Mouse (Mus musculus) erythroblast, embryonic 14.5 days (primary cell): ENCODE results near the gene Krt19.

Source experiments
- GATA1 ChIP-seq: IDR thresholded peaks from 2 replicates; pipeline ENCODE4 v1.6.1; 2012; ENCODE audit warnings: low read length, inconsistent platforms, mixed read lengths
- TAL1 ChIP-seq: IDR thresholded peaks from 3 replicates; pipeline ENCODE4 v1.6.1; 2012; ENCODE audit warnings: low read length, inconsistent platforms, mixed read lengths

GRCm38 (mm10) chr11:100124901-100125300 is 23.6 kb downstream of the Krt19 start:
- TF ChIP-seq GATA1 (no peak), TAL1 (no peak)
